Mouse (Mus musculus) spleen, postnatal 14 days (tissue): ENCODE data around the gene Btbd16.

ENCODE experiments used
- DNase-seq, 2 experiments: peaks; one replicate each; pipeline ENCODE4 v3.0.0; 2021 to 2022; ENCODE audit warnings: low spot score in 2 of 2

Gene Btbd16

DNA sequence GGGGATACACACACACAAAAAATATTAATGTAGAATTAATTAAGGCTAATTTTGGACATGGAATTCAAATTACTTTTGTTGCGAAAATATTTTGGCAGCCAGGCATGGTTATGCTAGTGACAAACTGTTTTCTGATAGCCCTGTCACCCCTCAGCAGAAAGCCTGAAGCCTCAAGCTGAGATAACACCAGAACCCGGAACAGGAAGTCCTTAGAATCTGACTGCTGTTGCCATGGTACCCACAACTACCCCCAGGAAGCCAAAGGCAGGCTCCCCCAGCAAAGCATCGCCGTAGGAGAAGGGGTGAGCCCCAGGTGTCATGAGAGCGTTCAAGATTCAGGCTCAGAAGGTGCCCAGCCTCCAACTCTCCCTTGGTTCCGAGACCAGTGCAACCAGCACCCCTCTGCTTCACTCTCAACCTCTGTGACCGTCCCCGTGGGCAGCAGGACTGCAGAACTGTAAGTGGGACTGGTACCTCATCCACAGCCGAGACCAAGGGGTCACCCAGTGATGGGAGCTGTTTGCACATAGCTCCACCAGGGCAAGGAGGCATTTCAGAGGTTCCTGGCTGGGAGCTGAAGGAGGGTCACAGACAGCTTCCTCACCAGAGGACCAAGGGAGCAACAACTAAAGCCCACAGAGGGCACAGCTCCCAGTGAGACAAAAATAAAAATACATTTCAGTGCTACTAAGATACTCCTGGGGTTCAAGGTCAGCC is at the start of gene Btbd16:
Gene Btbd16, plus strand, starts transcription at position 156 of the 717 bp plus-strand sequence.
- no peak for DNase-seq

DNA sequence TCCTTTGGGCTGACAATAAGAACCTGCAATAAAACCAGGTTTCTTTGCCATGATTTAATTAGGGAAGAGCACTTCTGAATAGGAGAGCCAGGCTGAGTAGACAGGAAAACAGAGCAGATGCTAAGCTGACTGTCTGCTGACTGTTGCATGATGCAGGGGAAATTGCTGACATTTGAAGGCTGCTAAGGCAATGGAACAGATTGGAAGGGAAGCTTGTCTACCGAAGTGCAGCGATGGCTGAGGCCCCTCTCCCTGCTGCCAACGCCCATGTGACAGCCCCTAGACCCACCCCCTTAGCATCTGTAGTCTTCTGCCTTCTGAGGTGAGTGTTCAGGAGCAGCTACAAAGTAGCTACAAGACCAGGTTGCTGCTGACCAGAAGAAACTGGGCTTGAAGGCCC is 47.7 kb upstream of the Btbd16 start:
- DNase-seq: no peak

DNA sequence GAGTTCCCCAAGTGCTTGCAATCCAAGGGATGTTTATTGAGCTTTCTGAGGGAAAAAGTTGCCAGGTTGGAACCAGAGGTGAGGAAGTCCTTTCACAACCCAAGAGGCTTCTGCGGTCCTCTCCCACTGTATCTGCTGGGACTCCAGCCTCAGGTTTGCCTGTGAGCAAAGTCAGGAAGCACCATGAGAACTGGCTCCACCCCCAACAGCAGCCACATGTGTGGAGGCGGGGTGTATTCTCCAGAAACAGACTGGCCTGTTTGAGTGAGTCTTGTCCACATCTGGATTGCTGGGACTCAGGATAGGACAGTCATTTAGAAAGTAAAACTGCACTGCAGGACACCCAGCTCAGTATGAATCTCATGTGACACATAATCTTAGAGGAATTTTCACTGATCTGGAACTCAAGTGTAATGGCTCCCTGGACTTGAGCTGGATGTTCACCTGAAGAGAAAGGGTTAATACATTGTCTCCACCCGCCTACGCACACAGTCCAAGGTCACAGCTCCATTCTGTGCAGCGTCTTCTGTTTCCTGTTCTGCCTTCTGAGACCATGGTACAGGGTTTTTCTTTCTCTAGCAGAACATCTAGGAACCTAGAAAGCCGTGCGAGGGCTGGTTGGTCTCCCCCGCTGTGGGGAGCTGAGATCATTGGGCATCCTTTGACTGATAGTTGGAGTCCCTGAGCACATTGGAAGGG is 47.0 kb upstream of the Btbd16 start:
- no peak for DNase-seq

DNA sequence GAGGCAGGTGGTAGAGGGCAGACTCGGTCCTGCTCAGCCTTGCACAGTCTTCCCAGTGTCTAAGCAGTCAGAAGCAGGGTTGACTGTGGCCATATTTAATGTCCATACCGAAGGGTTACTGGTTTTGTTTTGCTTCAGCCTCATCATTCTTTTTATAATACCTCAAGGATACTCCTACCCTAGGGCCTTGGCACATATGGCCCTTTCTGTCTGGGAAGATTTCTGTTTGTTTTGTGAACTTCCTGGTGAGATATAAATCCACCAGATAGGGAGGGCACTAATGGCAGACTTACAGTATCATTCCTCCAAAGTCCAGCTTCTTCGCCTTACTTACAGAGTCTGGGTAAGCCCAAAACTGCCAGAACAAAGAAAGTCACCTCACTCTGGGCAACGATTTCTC is 46.3 kb upstream of the Btbd16 start:
- no peak for DNase-seq

DNA sequence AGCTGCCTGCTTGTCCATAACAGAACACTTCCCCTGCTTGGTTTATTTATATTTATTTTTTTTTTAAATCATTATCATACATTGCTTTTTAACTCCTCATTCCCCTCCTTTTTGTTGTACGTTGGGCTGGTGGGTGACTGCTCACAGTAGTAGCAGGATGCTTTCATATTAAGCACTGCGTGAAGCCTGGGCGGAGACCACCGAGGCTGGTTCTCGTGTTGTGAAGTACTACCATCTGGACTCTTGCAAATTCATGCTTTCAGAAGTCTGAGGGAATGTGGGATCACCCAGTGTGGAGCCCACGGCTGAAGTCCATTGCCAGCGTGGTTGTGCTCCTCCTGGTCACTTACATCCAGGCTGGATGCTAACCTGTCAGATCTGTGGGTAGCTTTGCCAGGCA is 42.1 kb upstream of the Btbd16 start:
- DNase-seq: no peak

DNA sequence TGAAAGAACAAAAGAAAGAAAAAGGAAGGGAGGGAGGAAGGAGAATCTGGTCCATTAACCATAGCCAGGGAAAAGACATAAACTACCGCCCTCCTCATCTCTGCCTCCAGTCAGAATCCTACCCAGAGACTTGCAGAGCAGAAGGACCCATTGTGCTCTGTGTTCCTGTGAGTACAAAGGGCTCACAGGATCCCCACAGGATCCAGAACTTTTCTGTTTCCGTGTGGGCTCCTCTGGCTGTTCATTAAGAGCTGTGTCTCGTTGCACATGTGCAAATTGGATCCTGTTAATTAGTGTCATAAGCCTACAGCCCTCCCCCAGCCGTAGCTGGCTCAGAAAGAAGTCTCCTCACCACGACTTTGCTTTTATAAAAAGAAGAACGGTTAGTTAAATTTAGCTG is 41.0 kb upstream of the Btbd16 start:
- DNase-seq: no peak

DNA sequence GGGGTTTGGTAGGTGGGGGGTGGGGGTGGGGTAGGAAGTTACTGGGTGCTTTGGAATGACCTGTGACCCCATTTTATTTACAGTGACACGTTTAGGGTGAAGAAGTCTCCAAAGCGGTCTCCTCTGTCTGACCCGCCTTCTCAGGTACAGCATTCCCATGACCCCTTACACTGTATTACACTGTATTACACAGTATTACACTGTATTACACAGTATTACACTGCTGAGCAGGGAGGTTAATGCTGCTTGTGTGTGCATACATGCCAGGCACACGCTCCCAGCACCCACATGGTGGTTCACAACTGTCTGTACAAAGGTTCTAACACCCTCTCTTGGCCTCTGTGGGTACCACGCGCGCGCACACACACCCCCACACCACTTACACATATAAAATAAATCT is 40.4 kb upstream of the Btbd16 start:
- no peak for DNase-seq

DNA sequence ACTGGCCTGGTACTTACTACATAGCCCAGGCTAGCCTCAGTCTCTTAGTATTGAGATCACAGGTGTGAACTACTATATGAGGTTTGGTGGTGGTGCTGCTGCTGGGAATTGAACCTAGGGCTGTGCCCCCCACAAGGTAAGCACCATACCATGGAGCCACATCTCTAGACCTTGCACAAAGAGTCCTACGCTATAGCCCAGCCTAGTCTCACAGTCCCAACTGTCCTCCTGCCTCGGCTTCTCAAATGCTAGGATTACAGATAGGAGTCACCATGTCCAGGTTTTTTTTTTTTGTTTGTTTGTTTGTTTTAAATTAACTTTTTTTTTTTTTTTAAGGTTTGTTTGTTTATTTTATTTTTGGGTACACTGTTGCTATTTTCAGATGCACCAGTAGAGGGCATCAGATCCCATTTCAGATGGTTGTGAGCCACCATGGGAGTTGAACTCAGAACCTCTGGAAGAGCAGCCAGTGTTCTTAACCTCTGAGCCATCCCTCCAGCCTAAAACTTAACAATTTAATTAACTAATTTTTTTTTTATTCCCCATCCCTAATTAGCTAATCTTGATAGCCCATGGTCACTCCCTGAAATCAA is 39.6 kb upstream of the Btbd16 start:
- no peak for DNase-seq

DNA sequence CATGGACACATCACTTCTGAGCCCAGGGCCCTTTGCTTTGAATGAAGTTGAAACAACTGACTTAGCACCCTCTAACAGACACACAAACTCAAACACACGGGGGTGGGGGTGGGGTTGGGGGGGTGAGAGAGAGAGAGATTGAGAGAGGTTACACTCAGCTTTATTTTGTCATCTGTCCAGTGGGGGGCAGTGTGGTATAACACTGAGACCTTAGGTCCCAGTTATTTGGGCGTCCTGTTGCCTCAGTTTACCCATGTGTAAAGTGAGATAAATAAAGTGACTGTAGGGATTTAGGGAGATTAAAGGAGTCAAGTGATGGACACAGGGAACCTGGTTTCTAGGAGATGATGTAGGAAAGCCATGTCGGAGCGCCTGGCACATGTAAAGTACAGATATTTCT is 32.8 kb upstream of the Btbd16 start:
- no peak for DNase-seq

DNA sequence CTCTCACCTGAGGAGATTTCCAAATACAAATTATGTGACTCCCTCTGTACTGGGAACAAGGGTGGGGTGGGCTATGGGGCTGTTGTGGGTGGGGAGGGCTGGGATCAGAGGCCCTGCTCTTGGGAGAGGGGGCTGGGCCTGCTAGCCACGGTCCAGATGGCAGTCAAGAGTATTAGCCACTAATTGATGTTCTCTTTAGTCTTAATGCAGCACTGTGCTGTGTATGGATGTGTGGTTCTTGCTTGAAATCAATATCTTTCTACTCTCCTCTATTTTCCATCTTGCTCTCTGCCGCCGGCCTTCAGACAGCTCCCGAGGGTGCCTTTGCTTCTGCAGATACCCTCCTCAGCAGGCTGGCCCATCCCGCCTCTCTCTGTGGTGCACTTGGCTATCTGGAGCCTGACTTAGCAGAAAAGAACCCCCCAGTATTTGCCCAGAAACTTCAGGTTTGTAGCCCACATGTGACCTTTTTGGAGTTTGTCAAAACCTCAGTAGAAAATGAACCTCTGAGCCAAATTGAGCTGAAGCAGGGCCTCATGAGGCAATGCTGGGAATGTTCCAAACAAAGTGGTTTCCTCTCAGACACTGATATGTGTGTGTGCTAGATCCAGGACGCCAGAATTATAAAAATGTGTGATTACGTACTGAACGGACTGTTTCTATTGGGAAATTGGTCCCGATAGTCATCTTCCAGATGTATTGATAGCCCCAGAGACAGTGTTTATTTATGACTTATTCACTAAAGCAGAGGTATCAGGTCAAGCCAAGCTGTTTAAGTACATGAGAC is 30.4 kb upstream of the Btbd16 start:
- no peak for DNase-seq

DNA sequence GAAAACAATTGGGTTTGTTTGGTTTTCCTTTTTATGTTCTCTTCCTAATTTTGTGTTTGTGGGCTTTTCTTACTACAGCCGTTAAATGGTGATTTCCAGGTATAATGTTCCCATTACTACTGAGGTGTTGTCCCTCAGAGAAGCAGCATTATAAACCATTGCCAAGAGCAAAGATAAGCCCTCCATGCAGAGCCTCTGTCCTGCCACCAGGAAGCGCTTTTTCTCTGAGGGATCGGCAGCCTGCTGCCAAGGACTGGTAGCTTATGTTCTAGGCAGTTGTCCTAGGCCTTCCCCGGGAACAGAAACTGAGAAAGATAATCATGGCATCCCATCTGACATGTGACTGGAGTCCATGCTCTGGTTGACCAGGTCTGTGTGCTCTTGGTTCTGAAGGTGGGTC is 24.7 kb upstream of the Btbd16 start:
- DNase-seq: no peak

DNA sequence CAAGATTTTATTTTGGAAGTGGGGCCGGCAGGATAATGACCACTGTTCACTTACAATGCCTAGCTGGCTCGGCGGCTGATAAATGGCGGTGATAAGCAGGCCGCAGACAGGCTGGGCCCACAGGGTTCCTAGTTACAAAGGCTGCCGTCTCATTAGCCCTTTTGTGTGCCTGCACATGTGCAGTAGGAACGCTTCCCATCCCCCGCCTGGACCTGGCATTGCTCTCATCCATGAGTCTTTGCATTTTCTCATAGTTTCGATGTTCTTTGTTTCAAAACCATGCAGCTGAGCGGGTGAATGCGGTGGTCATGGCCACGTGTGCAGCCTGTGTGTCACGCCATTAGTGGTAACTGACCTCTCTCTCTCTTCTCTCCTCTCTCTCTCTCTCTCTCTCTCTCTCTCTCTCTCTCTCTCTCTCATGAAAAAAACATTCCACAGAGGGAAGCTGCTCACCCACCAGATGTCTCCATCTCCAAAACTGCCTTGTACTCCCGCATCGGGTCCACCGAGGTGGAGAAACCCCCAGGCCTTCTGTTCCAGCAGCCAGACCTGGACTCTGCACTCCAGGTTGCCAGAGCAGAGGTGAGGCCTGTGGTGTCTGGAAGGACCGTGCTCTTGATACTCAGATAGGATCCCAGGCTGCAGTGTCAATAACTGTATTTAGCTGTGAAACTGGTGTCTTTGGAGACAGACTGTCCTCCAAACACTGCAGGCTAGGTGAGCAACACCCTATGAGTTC is 22.9 kb upstream of the Btbd16 start:
- no peak for DNase-seq

DNA sequence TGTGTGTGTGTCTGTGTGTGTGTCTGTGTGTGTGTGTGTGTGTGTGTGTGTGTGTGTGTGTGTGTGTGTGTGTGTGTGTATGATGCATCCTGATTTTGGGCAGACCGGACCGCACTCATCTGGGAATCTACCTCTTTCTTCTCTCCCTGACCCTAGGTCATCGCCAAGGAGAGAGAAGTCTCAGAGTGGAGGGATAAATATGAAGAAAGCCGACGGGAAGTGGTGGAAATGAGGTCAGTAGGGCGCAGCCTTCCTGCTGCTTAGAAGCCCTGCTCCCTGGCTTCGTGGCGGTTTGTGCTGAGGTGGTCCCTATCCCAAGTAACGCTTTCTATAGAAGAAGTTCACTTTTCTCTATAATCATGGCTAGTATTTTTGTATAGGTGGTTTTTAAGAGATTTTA is 22.2 kb upstream of the Btbd16 start:
- no peak for DNase-seq

DNA sequence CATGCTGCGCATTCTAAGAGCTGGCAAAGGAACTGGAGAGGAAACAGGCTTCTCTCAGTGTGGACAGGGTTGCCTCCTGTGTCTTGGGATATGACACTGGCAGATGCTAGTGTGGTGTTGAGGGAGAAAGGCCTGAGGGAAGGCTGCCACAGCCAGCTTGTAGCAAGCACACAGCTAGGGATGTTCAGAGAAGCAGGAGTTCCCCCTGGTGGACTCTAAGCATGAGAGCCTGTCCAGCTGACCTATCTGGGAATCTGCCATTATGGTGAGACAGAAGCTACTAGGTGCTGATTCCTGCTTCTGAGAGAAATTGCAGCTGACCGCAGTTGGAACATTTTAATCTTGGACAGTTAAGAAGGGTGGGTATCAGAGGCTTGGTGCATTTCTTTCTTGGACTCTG is 19.1 kb upstream of the Btbd16 start:
- no peak for DNase-seq

DNA sequence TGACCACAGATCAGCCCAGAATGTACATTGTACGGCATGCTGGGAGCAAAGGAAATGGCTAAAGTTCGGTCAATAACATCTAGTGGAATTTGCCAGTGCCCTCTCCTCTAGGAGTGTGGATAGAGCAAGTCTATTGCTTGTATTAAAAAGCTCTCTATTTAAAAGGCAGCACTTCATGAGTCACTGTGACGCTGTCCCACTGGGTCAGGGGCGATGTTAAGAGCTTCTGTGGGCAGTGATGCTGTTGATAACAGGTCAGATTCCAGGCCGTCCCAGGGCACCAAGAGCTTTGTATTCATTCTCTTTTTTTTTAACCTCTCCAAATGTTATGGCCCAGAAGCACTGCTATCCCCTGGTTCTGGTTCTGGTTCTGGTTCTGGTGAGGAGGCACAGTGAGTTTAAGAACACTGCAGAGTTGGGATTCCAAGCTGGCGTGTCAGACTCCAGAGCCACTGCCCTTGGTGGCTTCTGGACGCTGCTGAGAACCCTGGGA is 17.5 kb upstream of the Btbd16 start:
- DNase-seq: no peak

DNA sequence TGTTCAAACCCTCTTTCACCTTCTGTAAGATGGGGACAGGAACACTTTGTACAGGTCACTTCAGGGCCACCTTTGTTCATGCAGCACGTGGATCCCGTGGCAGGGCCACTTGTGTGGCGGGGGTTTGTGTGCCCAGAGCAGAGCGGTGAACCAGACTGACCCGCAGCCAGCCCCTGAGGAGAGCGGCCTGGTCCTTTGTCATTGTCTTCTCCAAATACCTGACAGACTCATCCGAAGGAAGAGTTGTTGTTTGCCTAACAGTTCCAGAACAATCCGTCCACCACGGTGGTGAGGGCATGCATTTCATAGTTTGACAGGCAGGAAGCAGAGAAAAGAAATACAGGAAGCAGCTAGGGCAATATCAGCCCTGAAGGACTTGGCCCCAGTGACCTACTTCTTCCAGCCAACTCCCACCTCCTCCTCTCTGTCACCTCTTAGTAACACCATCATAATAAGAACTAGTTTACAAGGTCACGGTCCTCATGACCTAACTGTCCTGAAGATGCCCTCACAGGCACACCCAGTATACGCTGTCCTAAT is 16.5 kb upstream of the Btbd16 start:
- DNase-seq: no peak

DNA sequence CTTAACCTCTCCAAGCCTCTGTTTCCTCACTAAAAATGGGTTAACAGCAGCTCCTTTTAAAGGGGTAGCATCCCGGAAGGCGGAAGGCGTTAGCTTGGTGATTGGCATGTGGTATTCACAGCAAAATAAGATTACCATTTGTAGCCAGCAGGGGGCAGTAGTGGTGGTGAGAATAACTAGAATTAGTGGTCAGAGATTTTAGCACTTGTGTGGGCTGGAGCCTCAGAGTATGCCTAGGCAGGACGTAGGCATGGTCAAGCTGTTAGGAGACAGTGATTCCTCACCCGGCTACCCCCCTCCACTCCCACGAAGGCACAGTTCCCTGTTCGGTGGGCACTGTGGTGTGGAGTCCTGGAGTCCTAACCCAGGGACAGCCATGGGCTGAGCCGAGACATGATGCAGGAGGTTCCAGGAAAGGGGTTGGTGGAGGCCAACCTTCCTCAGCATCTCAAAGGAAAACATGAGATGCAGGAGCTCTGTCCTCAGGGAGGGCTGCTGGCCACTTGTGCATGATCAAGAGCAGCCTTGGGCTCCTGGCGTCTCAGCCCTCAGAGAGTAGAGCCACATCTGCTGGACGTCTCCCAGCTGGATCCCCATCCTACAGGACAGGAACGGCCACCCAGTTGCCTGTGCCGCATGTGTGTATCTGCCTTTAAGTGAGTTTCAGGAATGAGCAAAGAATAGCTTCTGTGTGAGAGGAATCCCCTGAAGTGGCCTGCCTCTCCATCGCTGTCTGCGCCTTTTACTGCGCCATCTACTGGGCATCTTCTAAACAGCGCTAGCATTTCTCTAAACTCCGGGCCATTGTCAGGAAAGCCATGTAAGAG is 11.6 kb upstream of the Btbd16 start:
- DNase-seq: peak in 1 of 2 experiments; percentile 25

DNA sequence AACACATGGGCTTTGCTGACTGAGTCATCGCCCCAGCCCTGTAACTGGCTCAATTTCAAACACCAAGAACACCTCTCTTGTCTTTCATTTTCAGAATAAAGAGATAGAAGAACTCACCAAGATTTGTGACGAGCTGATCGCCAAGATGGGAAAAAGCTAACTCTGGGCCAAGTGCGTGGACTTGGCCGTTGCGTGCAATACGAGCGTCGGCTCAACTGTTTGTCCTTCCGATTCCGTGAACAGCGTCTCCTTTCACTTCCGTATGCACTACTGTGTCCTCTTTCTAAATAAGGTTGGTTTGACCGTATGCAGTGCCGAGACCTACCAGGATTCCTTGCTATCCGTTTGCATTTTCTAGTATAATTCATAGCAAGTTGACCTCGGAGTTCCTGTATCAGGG is 9.7 kb upstream of the Btbd16 start:
- DNase-seq: no peak

DNA sequence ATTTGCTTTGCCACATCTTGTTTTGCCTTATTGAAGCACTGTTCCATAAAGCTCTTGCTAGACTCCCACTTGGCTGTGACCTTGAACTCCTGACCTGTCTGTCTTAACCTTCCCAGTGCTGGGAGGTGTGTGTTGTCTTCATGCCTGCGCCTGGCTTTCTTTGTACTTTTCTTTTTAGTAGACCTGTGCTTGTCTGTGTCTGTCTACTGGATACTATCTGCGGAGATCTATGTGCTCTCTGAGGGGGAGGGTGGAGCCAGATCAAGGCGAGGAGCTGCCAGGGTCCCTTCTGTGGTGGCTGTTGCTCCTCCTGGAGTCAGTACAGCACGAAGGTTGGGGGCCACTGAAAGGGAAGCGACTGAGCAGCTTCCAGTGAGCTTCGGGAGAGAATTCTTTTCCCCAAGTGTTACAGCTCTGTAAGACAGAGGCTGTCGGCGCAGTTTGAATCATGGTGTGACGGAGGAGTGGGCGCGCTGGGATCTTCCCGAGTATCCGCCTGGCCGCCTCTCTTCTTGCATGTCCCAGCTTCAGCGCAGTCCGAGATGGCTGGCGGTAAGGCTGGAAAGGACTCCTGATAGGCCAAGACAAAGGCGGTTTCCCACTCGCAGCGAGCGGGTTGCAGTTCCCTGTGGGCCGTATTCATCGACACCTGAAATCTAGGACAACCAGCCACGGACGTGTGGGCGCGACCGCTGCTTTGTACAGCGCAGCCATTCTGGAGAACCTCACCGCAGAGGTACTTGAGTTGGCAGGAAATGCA is 7.3 kb upstream of the Btbd16 start:
- DNase-seq: no peak

DNA sequence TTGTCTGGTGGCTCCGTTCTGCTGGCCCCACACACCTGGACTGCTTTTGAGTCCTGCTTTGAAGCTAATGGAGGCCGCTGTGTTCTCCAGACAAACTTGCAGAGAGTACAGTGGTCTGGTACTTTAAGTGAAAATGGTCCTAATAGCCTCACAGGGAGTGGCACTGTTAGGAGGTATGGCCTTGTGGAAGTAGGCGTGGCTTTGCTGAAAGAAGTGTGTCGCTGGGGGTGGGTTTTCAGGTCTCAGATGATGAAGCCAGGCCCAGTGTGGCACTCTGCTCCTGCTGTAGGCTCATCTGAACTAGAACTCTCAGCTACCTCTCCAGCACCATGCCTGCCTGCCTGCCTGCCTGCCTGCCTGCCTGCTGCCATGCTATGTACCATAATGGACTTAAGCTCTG is 5.7 kb upstream of the Btbd16 start:
- no peak for DNase-seq
